Mouse (Mus musculus) liver, postnatal 0 days (tissue): ENCODE measurements around the gene Rere.

Experiments
- CTCF ChIP-seq: sonication (generic); IDR thresholded peaks from 2 replicates; pipeline ENCODE4 v1.5.1; 2016; ENCODE audit warnings: antibody characterized with exemption, low read depth
- EP300 ChIP-seq: IDR thresholded peaks from 2 replicates; pipeline ENCODE4 v1.6.1; 2016; ENCODE audit warnings: antibody characterized with exemption, low read depth, mild to moderate bottlenecking

- TF ChIP-seq CTCF (no peak), EP300 (no peak)
Measured at GRCm38 (mm10) chr4:150490050-150490449, 208.6 kb downstream of the Rere start.
